Mouse (Mus musculus): Measurements from ENCODE around the gene Sdhaf3.

Gene Sdhaf3

DNA sequence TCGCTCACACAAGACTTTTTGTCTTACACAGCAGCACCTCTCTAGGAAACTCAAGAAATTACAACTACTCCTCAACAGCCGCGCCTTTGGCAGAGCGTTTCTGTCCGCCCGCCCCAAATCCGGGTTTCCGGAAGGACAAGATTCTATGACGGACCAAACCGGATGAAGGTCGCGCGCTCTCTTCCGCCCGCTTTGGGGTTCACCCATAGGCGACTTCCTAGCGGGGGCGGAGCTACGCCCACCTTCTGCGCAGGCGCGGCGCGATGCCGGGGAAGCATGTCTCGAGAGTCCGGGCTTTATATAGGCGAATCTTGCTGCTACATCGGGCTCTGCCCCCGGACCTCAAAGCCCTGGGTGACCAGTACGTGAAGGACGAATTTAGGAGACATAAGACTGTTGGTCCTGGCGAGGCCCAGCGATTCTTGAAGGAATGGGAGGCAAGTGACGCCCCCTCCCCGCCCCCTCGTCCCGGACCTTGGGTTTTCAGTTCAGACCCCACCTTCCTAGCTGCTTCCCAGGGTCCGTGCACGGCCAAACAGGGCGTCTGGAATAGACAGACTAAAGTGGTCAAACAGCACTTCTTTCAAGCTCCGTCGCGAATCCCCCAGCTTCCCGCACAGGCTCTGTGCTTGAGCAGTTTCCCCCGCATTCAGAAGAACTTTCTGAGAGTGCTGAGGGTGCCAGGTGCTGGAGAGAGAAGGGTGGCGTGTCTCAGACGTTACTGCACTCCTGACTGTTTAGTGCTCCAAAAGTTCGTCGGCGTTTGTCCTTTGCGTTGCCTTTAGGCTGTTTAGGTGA lies at the start of gene Sdhaf3:
Gene Sdhaf3, plus strand, starts transcription at position 241 of the 798 bp plus-strand sequence.
- Histone ChIP-seq H3K9me3 (ENCODE audit: low read length) (peaks cover 6% of the 10 kb centered on the region; the same call in 1 of the 2 replicates), H3K27me3 (ENCODE audit: insufficient read depth, low read length) (no peaks in the 10 kb centered on the region), H3K4me1 (replicated peaks; ENCODE audit: low read depth, low read length) (peaks cover 5% of the 10 kb centered on the region; the same call in 1 of the 2 replicates), H3K36me3 (ENCODE audit: insufficient read depth, low read length) (no peaks in the 10 kb centered on the region), H3K4me3 (replicated peaks; ENCODE audit: low read length) (peak within 1 kb of the TSS; percentile 86)
- TF ChIP-seq NANOG (IDR thresholded peaks at IDR 0.05; ENCODE audit: borderline replicate concordance, low read length) (no peak), CTCF (conservative IDR thresholded peaks at IDR 0.05; ENCODE audit: low read length) (no peak), POU5F1 (IDR thresholded peaks at IDR 0.05; ENCODE audit: borderline replicate concordance, low read length) (no peak)

GRCm38 (mm10) chr6:6909586-6909985 lies 46.2 kb upstream of the Sdhaf3 start:
- Histone ChIP-seq H3K36me3 (ENCODE audit: insufficient read depth, low read length) (no peaks in the 10 kb centered on the region), H3K27me3 (ENCODE audit: insufficient read depth, low read length) (no peaks in the 10 kb centered on the region), H3K4me1 (replicated peaks; ENCODE audit: low read depth, low read length) (no peaks in the 10 kb centered on the region), H3K9me3 (ENCODE audit: low read length) (peaks cover 14% of the 10 kb centered on the region), H3K4me3 (replicated peaks; ENCODE audit: low read length) (no peak overlapping the region)
- TF ChIP-seq NANOG (IDR thresholded peaks at IDR 0.05; ENCODE audit: borderline replicate concordance, low read length): no peak
- no peak for TF ChIP-seq CTCF (conservative IDR thresholded peaks at IDR 0.05; ENCODE audit: low read length)
- no peak for TF ChIP-seq POU5F1 (IDR thresholded peaks at IDR 0.05; ENCODE audit: borderline replicate concordance, low read length)

DNA sequence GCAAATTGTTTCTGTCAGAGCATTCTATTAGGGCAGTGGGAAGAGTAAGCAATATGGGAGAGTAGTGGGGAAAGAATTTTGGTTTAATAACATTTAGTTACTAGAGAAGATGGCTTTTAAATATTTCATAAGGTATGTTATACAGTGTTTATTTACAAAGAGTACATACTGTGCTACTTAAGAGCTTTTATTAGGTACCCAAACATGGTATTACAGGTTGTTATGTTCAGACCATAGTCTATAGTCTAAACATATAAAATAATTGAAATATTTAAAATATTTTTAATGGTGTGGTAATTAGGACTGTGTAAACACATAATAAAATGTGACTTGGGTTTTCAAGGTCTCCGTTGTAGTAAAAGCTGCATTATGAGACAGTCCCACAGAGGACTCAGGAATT lies 41.5 kb upstream of the Sdhaf3 start:
- no peak overlapping the region for H3K4me3 ChIP-seq (replicated peaks; ENCODE audit: low read length)
- no peaks in the 10 kb centered on the region for H3K4me1 ChIP-seq (replicated peaks; ENCODE audit: low read depth, low read length)
- no peaks in the 10 kb centered on the region for H3K27me3 ChIP-seq (ENCODE audit: insufficient read depth, low read length)
- no peak for TF ChIP-seq POU5F1 (IDR thresholded peaks at IDR 0.05; ENCODE audit: borderline replicate concordance, low read length)
- no peak for TF ChIP-seq CTCF (conservative IDR thresholded peaks at IDR 0.05; ENCODE audit: low read length)
- no peak for TF ChIP-seq NANOG (IDR thresholded peaks at IDR 0.05; ENCODE audit: borderline replicate concordance, low read length)
- H3K9me3 ChIP-seq (ENCODE audit: low read length): peaks cover 14% of the 10 kb centered on the region
- no peaks in the 10 kb centered on the region for H3K36me3 ChIP-seq (ENCODE audit: insufficient read depth, low read length)

GRCm38 (mm10) chr6:6914849-6915525 lies 40.8 kb upstream of the Sdhaf3 start:
- Histone ChIP-seq H3K9me3 (ENCODE audit: low read length) (peaks cover 14% of the 10 kb centered on the region), H3K4me1 (replicated peaks; ENCODE audit: low read depth, low read length) (no peaks in the 10 kb centered on the region), H3K4me3 (replicated peaks; ENCODE audit: low read length) (no peak overlapping the region), H3K27me3 (ENCODE audit: insufficient read depth, low read length) (no peaks in the 10 kb centered on the region), H3K36me3 (ENCODE audit: insufficient read depth, low read length) (no peaks in the 10 kb centered on the region)
- peak; percentile 56 for TF ChIP-seq CTCF (conservative IDR thresholded peaks at IDR 0.05; ENCODE audit: low read length)
- no peak for TF ChIP-seq POU5F1 (IDR thresholded peaks at IDR 0.05; ENCODE audit: borderline replicate concordance, low read length)
- TF ChIP-seq NANOG (IDR thresholded peaks at IDR 0.05; ENCODE audit: borderline replicate concordance, low read length): no peak

- Histone ChIP-seq H3K4me1 (replicated peaks; ENCODE audit: low read depth, low read length) (no peaks in the 10 kb centered on the region), H3K27me3 (ENCODE audit: insufficient read depth, low read length) (no peaks in the 10 kb centered on the region), H3K36me3 (ENCODE audit: insufficient read depth, low read length) (no peaks in the 10 kb centered on the region), H3K9me3 (ENCODE audit: low read length) (peaks cover 13% of the 10 kb centered on the region), H3K4me3 (replicated peaks; ENCODE audit: low read length) (no peak overlapping the region)
- TF ChIP-seq NANOG (IDR thresholded peaks at IDR 0.05; ENCODE audit: borderline replicate concordance, low read length) (no peak), POU5F1 (IDR thresholded peaks at IDR 0.05; ENCODE audit: borderline replicate concordance, low read length) (no peak)
Measured at GRCm38 (mm10) chr6:6915526-6915915, 40.3 kb upstream of the Sdhaf3 start.

DNA sequence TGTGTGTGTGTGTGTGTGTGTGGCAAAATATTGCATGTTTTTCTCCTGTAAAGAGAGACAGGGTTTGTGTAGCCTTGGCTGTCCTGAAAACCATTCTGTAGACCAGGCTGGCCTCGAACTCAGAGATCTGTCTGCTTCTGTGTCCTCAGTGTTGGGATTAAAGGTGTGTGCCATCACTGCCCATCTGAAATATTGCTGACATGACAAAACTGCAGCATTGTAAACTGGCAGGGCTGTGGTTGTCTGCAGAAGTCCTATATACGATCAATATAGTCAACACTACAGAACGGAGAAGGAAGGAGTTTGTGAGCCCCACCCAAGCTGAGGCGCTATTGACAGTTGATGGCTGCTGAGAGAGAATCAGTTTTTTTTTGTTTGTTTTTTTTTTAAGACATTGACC lies 38.5 kb upstream of the Sdhaf3 start:
- H3K27me3 ChIP-seq (ENCODE audit: insufficient read depth, low read length): no peaks in the 10 kb centered on the region
- no peaks in the 10 kb centered on the region for H3K36me3 ChIP-seq (ENCODE audit: insufficient read depth, low read length)
- H3K9me3 ChIP-seq (ENCODE audit: low read length): no peaks in the 10 kb centered on the region
- no peak overlapping the region for H3K4me3 ChIP-seq (replicated peaks; ENCODE audit: low read length)
- TF ChIP-seq POU5F1 (IDR thresholded peaks at IDR 0.05; ENCODE audit: borderline replicate concordance, low read length): no peak
- TF ChIP-seq NANOG (IDR thresholded peaks at IDR 0.05; ENCODE audit: borderline replicate concordance, low read length): no peak
- no peak for TF ChIP-seq CTCF (conservative IDR thresholded peaks at IDR 0.05; ENCODE audit: low read length)
- no peaks in the 10 kb centered on the region for H3K4me1 ChIP-seq (replicated peaks; ENCODE audit: low read depth, low read length)

- H3K9me3 ChIP-seq (ENCODE audit: low read length): peaks cover 10% of the 10 kb centered on the region; the same call in 1 of the 2 replicates
Measured at GRCm38 (mm10) chr6:6925264-6925663, 30.5 kb upstream of the Sdhaf3 start.

DNA sequence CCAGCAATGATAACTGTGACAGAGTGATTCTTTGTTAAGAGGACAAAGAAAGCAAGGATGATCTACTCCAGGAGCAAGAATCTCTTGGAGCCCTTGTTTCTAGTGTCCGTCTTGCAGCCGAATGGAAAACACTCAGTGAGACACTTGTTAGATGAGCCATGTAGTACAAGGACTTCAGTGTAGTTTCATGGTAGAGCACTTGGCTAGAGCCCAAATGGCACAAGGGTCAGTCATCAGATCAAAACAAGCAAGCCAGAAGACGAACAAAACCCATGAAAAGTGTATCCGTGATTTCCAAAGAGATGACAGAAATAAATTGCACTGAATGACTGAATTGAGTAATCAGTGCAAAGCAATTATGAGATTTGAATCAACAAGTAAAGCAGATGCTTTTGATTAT lies 25.0 kb upstream of the Sdhaf3 start:
- Histone ChIP-seq H3K27me3 (ENCODE audit: insufficient read depth, low read length) (no peaks in the 10 kb centered on the region), H3K36me3 (ENCODE audit: insufficient read depth, low read length) (no peaks in the 10 kb centered on the region), H3K9me3 (ENCODE audit: low read length) (peaks cover 9% of the 10 kb centered on the region; the same call in 1 of the 2 replicates), H3K4me1 (replicated peaks; ENCODE audit: low read depth, low read length) (no peaks in the 10 kb centered on the region), H3K4me3 (replicated peaks; ENCODE audit: low read length) (no peak overlapping the region)
- TF ChIP-seq CTCF (conservative IDR thresholded peaks at IDR 0.05; ENCODE audit: low read length) (no peak), NANOG (IDR thresholded peaks at IDR 0.05; ENCODE audit: borderline replicate concordance, low read length) (no peak), POU5F1 (IDR thresholded peaks at IDR 0.05; ENCODE audit: borderline replicate concordance, low read length) (no peak)

More at GRCm38 (mm10) chr6:6925264-6925663, 30.5 kb upstream of the Sdhaf3 start:
- H3K4me1 ChIP-seq (replicated peaks; ENCODE audit: low read depth, low read length): no peaks in the 10 kb centered on the region
- H3K27me3 ChIP-seq (ENCODE audit: insufficient read depth, low read length): no peaks in the 10 kb centered on the region
- H3K4me3 ChIP-seq (replicated peaks; ENCODE audit: low read length): no peak overlapping the region
- H3K36me3 ChIP-seq (ENCODE audit: insufficient read depth, low read length): no peaks in the 10 kb centered on the region
- TF ChIP-seq POU5F1 (IDR thresholded peaks at IDR 0.05; ENCODE audit: borderline replicate concordance, low read length): no peak
- no peak for TF ChIP-seq NANOG (IDR thresholded peaks at IDR 0.05; ENCODE audit: borderline replicate concordance, low read length)
- TF ChIP-seq CTCF (conservative IDR thresholded peaks at IDR 0.05; ENCODE audit: low read length): no peak

Data from E14TG2a.4 (cell line).